Mouse (Mus musculus) brain, embryonic 14.5 days (tissue): Measurements from ENCODE around the gene Tgfbi. TPM values are rescaled to one million over a fixed set of nuclear protein-coding genes. Genes with fewer than 3 reads are reported as not detected.

Experiments used
- DNase-seq: peaks from one replicate; pipeline ENCODE4 v3.0.0-alpha.2; 2011; ENCODE audit warnings: low read depth
- CTCF ChIP-seq: fragments of 200-500 bp; IDR thresholded peaks from 2 replicates; pipeline ENCODE4 v1.5.1; 2012; ENCODE audit warnings: inconsistent platforms, mild to moderate bottlenecking, moderate library complexity, borderline replicate concordance; ENCODE audit not compliant: insufficient read depth, insufficient read length; ENCODE audit errors: extremely low read depth
- POLR2A ChIP-seq: fragments of 200-500 bp; IDR thresholded peaks from 2 replicates; pipeline ENCODE4 v1.6.1; 2012; ENCODE audit warnings: mild to moderate bottlenecking, inconsistent platforms, borderline replicate concordance; ENCODE audit not compliant: poor library complexity, insufficient read depth, insufficient read length, severe bottlenecking; ENCODE audit errors: extremely low read depth
- polyA plus RNA-seq: library from polyadenylated mRNA; depleted of rRNA; stranded (reverse); fragments of >200 nt; gene quantifications from 2 replicates; pipeline ENCODE4 v1.2.3, GENCODE M21; 2012

The Tgfbi gene
- polyA plus RNA-seq, 1 experiment, result 7.0 TPM

DNA sequence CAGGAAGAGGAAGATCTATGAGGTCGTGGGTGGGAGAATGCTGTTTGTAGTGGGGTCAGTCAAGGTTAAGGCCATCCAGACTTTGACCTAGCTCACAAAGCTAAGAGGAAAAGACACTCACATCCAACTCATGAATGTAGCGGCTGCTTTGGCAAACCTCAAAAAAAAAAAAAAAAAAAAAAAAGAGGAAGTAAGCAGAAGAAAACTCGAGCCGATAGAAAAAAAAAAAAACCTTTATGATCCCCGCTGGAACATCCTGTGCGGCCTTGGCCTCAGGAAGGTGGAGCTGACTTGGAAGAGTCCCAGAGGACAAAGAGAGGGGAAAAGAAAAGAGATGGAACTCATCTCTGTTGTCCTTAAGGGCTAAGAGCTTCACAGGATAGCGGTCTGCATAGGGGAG is 7.1 kb downstream of the Tgfbi start:
- no peak for TF ChIP-seq POLR2A
- TF ChIP-seq CTCF, result no peak
- DNase-seq, result no peak

DNA sequence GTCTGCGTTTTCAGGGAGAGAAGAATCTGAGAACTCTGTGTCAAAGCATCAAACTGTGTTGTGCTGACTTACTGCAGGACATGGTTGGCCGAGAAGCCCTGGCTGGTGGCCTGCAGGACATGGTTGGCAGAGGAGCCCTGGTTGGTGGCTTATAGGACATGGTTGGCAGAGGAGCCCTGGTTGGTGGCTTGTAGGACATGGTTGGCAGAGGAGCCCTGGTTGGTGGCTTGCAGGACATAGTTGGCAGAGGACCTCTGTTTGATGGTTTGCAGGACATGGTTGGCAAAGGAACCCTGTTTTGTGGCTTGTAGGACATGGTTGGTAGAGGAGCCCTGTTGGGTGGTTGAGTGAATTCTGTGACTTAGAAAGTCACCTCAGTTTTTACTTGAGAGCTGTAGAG is 7.9 kb downstream of the Tgfbi start:
- TF ChIP-seq CTCF (no peak), POLR2A (no peak)
- no peak for DNase-seq

DNA sequence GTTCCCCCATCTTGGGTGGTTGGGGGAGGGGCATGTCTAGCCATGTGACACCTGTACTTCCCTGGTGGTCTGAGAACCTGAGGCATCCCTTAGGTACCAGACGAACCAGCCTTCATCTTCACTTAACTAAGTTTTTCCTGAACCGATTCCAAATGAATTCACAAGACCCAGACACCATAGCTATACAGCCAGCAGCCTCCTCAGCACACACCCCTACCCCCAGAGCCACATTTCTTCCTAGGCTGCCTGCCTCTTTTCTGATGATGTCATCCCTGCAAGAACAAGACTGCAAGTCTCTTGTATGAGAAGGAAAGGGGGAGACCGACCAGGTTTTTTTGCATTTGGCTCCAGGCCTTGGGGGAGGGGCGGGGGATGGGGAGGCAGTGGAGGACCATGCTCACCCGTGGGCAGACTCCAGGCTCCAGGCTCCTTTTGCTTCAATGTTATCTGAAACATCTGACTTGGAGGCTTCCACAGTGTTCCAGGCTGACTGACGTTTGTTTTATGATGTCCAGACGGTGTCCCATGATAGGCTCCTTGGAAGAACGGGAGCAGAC is 13.0 kb downstream of the Tgfbi start:
- peak; percentile 62 for DNase-seq
- TF ChIP-seq CTCF (no peak), POLR2A (no peak)

DNA sequence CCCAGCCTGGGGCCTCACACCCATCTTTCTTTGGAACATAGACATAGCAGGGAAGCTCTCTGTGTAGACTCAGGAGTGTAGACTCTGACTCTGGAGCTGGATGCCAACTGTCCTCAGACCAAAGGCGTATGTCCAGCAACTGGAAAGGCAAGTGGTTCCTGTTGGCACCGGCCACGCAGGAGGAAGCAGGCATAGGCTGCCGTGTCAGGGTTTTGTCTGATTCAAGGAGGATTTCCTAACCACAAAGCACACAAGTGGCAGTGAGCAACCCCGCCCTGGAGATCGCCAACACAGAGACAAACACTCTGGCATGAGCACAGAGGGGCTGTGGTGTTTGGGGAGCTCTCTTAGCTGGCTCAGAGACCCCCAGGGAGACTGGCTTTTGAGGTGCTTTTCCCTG is 17.2 kb downstream of the Tgfbi start:
- no peak for DNase-seq
- TF ChIP-seq CTCF (no peak), POLR2A (no peak)

DNA sequence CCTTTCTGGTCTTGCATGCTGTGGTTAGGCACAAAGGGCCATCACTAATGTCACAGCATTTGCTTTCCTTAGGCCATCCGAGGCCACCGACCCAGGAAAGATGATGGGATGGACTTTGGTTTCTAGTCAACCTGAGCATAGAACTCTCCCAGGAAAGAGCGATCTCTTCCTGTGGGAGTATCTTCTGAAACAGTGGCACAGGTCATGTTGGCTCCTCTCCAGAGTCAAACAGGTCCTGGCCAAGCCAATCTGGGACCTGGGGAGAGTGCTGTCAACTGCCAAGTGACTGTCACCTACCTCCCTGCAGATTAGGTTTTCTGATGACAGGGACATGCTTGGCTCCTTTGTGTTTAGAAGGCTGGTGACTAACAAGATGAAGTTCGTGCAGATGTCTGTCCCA is 20.8 kb downstream of the Tgfbi start:
- no peak for DNase-seq
- no peak for TF ChIP-seq POLR2A

DNA sequence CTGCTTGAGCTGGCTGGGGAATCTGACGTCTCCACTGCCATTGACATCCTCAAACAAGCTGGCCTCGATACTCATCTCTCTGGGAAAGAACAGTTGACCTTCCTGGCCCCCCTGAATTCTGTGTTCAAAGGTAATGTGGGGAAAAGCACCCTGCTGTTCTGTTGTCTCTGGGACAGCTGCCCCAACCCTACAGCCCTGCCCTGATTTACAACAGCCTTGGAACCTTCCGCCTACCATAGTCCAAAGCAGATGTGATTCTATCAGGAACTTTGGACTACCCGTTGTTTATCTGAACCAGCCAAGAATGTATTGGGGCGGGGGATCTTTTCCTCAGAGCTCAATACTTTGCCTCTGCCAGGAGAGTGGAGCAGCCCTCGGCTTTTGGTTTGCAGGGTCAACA is 21.2 kb downstream of the Tgfbi start:
- DNase-seq, result no peak
- TF ChIP-seq CTCF, result no peak
- TF ChIP-seq POLR2A, result no peak

DNA sequence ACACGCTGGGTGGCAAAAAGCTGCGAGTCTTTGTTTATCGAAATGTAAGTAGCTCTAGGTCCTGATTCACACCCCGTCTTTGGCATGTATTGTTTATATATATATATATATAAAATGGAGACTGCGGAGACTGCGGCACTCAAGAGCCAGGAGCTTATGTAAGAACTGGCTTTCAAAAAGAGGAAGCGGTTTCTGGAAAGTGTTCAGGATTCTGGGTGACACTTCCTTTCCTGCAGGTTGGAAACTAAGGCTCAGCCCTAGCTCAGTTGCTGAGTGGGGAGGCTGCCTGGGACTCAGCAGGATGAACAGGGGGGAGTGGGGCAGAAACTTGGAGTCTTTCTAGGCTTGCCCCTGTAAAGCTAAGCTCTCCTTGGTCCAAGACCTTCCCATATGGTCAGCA is 22.0 kb downstream of the Tgfbi start:
- DNase-seq, result no peak
- TF ChIP-seq POLR2A, result no peak
- TF ChIP-seq CTCF, result no peak

DNA sequence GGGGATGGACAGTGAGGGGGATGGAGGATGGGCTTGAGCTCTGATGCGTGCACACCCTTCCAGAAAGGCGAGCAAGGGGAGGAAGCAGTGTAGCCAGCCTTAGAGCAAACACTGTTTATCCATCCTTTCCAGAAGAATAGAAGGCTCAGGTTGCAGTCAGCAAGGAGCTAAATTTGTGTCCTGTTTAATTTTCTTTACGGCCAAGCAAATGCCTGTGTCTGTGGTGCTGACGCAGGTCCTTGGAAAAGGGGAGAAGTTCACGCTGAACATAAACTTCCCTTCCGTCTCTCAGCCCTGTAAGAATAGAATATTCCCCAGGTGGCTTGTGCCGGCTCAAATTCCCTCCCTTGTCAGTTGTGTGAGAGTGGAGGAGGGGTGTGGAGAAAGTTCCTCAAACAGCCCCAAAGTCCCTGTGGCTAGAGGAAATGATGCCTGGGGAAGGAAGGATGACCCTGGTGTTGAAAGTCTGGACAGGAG is 24.9 kb downstream of the Tgfbi start:
- TF ChIP-seq POLR2A (no peak), CTCF (no peak)
- peak; percentile 36 for DNase-seq

DNA sequence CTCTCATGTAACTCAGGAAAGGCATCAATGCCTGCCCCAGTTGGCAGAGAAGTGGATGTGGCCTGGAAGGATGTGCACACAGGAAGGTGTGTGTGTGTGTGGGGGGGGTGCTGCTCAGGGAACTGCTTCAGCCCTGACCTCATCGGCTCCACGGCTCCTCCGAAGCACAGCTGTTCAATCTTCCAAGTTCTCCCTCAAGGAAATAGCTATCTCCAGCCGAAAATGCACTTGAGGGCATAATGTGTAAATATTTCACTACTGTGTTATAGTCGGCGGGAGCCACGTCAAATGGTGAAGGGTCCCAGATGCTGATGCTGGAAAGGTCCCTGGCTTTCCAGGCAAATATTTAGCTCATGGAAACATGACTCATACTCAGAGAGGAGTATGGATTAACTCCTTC is 25.6 kb downstream of the Tgfbi start:
- DNase-seq, result peak; percentile 11
- TF ChIP-seq CTCF (no peak), POLR2A (no peak)

DNA sequence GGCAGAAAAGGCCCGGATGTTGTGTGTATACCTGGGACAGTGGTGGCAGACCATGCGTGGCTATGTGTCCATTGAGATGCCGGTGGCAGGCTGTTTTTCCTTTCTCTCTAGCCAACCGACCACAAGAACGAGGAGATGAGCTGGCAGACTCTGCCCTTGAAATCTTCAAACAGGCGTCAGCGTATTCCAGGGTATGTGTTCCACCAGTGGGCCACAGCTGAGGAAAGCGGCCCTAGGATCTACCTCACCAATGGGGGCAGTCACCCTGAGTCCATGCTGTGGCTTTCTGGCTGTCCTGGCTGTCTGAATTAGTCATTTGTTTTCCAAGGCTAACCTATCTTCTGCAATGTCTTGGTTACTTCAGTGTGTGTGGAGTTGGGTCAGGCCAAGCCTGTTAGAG is 27.7 kb downstream of the Tgfbi start:
- no peak for TF ChIP-seq POLR2A
- TF ChIP-seq CTCF, result no peak
- no peak for DNase-seq

DNA sequence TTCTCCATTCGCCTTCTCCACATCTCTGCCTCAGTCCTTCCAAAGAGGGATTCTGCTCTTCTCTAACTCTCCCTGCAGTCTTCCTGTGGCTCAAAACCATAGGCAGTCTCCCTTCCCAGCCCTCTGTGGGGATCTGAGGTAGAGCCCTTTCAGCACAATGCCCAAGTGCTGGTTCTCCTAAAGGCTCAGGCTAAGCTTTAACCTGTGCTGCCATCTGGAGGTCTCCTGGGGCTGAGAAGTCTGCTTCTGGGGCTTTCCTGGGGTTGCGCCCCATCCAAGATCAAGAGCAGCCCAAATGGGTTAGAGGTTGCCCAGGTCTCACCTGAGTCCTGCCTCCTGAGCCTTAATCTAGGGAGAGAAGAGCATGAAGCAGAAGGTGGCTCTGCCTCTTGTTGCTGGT is 32.4 kb downstream of the Tgfbi start:
- DNase-seq, result no peak
- TF ChIP-seq CTCF (peak; percentile 34; the same call in 1 of the 2 replicates), POLR2A (no peak)

DNA sequence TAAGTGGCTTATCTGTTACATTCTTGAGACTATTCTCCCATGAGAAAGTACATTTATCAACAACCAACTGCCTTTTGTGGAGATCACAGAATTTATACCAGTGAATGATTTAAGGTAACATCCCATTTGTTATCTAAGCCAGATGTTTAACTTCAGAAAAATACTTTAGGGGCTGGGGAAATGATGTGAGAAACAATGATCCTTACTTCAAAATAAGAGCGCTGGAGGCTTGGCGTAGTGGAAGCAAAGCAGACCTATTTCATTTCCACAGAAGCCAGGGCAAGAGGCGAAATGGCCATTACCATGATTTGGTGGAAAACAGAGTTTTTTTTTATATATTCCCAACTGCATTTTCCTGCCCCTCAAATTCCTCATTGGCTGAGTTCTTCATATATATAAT is 34.7 kb downstream of the Tgfbi start:
- no peak for DNase-seq
- TF ChIP-seq POLR2A, result no peak
- TF ChIP-seq CTCF, result no peak
